Mouse (Mus musculus) T-helper 1 cell (primary cell): ENCODE data around the gene Ttc3.
"Not testable (repeated sequence)": the region's sequence is repeated elsewhere in the genome, so short reads cannot be mapped to it uniquely, and the experiment has no call there.

Source experiments
- in situ Hi-C: fragments of 300-600 bp; cut with MboI, MseI; formaldehyde crosslinking; loops from one replicate; pipeline ENCODE4 v1.15.1; 2025; ENCODE audit warnings: high pct_unique_total_duplicates

Ttc3 gene

DNA sequence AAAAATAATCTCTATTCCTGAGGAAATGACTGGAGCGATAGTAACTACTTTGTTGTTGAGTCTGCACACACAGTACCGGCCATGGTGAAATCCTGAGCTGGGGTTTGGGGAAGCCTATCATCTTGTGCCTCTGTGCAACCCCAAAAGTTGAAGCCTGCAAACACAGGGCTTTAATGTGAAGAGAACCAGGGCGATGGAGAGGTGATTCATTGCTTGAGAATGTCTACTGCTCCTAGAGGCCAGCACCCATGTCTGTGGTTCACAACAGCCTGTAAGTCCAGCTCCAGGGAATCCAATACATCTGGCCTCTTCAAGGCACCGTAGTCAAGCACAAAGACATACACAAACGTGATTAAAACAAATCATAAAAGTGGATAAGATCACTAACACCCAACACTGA is 116.9 kb downstream of the Ttc3 start:
- in situ Hi-C loops = no loop called here

GRCm38 (mm10) chr16:94489326-94489725 is 118.9 kb downstream of the Ttc3 start:
- in situ Hi-C loops = no loop called here

DNA sequence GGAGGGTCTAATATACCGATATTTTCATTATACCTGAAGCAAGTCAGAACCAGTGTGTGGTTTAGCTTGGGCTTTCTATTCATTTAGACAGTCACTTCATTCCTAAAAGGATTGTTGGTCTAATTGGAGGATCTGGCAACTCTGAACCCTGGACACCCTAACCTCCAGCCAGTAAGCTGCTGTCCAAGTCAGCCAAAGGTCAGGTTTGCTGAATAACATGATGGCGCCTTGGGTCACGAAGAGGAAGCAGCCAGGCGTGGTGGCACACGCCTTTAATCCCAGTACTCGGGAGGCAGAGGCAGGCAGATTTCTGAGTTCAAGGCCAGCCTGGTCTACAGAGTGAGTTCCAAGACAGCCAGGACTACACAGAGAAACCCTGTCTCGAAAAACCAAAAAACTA is 126.8 kb downstream of the Ttc3 start:
- in situ Hi-C loops = not testable (repeated sequence)

DNA sequence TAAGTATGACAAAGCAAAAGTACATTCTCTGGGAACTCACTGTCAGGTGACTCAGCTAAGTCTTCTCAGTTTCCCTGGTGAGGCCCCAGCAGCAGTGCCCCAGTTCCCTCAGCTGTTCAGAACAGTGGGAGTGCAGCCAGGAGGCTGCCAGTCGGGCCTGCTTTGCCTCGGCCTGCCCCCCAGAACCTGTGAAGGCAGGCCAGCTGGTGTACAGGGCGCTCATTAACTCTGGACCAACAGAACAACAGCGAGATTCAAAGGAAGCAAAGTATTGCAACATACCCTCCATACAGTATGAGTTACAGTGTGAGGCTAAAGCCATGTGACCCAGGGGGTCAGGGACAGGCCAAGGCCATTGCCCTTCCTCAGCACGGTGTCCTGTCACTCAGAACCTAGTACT is 127.5 kb downstream of the Ttc3 start:
- in situ Hi-C loops = no loop called here

GRCm38 (mm10) chr16:94504192-94504591 is 133.8 kb downstream of the Ttc3 start:
- in situ Hi-C loops = no loop called here

DNA sequence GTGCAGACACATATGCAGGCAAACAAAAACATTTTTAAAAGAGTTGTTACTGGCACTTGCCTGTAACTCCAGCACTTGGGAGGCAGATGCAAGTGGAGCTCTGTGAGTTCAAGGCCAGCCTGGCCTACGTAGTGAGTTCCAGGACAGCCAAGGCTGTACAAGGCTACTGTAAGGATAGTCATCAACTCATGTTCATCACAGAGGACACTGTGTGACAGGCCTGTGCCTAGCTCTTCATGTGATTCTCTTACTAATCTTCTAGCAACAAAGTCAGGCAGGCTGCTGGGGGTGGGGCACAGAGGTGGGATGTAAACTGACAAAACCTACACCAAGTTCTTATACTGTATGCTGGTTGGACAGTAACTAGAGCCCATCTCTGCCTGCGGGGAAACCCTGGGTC is 136.7 kb downstream of the Ttc3 start:
- in situ Hi-C loops = no loop called here

- in situ Hi-C loops = no loop called here
Observed at GRCm38 (mm10) chr16:94508769-94509168, 138.4 kb downstream of the Ttc3 start.

DNA sequence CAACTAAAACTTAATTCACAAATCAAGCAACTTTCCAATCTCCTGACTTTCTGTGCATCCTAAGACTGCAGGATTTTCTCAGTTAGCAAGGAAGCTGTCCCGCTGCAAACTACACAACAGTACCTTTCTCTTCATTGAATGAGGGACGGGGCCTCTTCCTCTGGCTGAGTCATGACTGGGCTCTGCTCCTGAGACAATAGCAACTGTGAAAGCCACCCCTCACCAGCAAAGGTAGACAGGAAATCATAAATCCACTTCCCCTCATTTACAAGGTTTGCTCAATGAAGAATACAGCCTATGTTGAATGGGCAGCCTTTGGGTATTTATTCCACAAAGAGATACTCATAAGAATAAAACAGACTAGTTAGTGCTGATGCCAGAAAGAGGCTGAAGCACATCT is 139.6 kb downstream of the Ttc3 start:
- in situ Hi-C loops = no loop called here

- in situ Hi-C loops = loop anchor here (5.0 kb wide), 1 partner anchor 100 kb away; no protein-coding TSS in a partner anchor
Observed at GRCm38 (mm10) chr16:94517606-94518005, 147.2 kb downstream of the Ttc3 start.
